In the genomic region with DNA sequence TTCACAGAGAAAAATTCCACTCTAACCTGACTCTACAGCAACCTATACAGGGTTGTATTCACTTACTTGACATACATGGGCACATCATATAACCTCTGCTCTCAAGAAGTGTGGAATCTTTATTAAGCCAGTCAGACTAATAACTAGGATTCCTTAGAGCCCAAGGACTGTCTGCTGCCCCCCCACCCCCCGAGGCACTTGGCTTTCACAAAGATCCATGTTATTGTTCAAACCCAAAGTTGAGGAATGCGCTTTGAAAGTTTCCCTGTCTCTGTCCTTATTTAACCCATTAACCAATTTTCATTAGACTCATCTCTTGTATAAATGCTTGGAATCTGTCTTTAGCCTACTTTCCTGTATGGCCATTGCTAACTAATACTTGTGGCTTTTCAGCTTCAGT, we compare ENCODE assay signal across 11 mouse cellular contexts.
"Had no signal": no experiment of that assay in that cellular context is flagged by ENCODE, and none has a peak within 500 bp of the region (broad histone marks: within the 10 kb centered on the region; RNA-seq: fewer than 3 reads in every experiment).

No protein-coding gene starts in this region.

- DNase-seq: right cerebral cortex, adult 18-20 months; right cerebral cortex, postnatal 14 days; right cerebral cortex, postnatal 25 days; right cerebral cortex, postnatal 4 days; spleen, adult 18-20 months; thymus, adult 18-20 months; thymus, adult 2 months; thymus, postnatal 14 days; thymus, postnatal 25 days; thymus, postnatal 36 days; thymus, postnatal 4 days had no signal
